Mouse (Mus musculus): Measurements from ENCODE around the gene Stra8. TPM values are rescaled to one million over a fixed set of nuclear protein-coding genes. Genes with fewer than 3 reads are reported as not detected.

Gene Stra8
- polyA plus RNA-seq, 1 experiment from 2014 or later, result not detected

- H3K36me3 ChIP-seq (ENCODE audit: control insufficient read depth, insufficient read depth, low read length), result no peaks in the 10 kb centered on the region
- no peaks in the 10 kb centered on the region for H3K4me1 ChIP-seq (ENCODE audit: control insufficient read depth, insufficient read depth, low read length)
- no peaks in the 10 kb centered on the region for H3K9me3 ChIP-seq (ENCODE audit: control insufficient read depth, low read length)
- no peak for ATAC-seq (ENCODE audit: low FRiP score, low TSS enrichment)
- H3K4me2 ChIP-seq (replicated peaks; ENCODE audit: low read depth, low read length), result no peak overlapping the region
- WGBS, result 75% methylated on average over 7 of the region's 7 CpGs
- no peaks in the 10 kb centered on the region for H3K27me3 ChIP-seq (ENCODE audit: control insufficient read depth, insufficient read depth, low read length)
- no peak overlapping the region for H3K9ac ChIP-seq (ENCODE audit: low read depth, low read length)
- no peak overlapping the region for H3K27ac ChIP-seq (ENCODE audit: low read depth, low read length)
- no peak overlapping the region for H3K4me3 ChIP-seq (ENCODE audit: low read length)
Observed at GRCm38 (mm10) chr6:34959131-34959530, 39.2 kb downstream of the Stra8 start.

- no peak for ATAC-seq (ENCODE audit: low FRiP score, low TSS enrichment)
- H3K9ac ChIP-seq (ENCODE audit: low read depth, low read length), result no peak overlapping the region
- H3K4me2 ChIP-seq (replicated peaks; ENCODE audit: low read depth, low read length), result no peak overlapping the region
- H3K9me3 ChIP-seq (ENCODE audit: control insufficient read depth, low read length), result no peaks in the 10 kb centered on the region
- 88% methylated on average over 2 of the region's 2 CpGs for whole genome bisulfite sequencing
- no peaks in the 10 kb centered on the region for H3K36me3 ChIP-seq (ENCODE audit: control insufficient read depth, insufficient read depth, low read length)
- no peaks in the 10 kb centered on the region for H3K4me1 ChIP-seq (ENCODE audit: control insufficient read depth, insufficient read depth, low read length)
- no peak overlapping the region for H3K4me3 ChIP-seq (ENCODE audit: low read length)
- H3K27ac ChIP-seq (ENCODE audit: low read depth, low read length), result no peak overlapping the region
- no peaks in the 10 kb centered on the region for H3K27me3 ChIP-seq (ENCODE audit: control insufficient read depth, insufficient read depth, low read length)
Observed at GRCm38 (mm10) chr6:34964550-34964949, 44.6 kb downstream of the Stra8 start.

- Histone ChIP-seq H3K27me3 (ENCODE audit: control insufficient read depth, insufficient read depth, low read length) (no peaks in the 10 kb centered on the region), H3K36me3 (ENCODE audit: control insufficient read depth, insufficient read depth, low read length) (no peaks in the 10 kb centered on the region), H3K4me1 (ENCODE audit: control insufficient read depth, insufficient read depth, low read length) (0 out of 2 replicates have a peak, but pooled peaks cover 2% of the 10 kb centered on the region), H3K9ac (ENCODE audit: low read depth, low read length) (no peak overlapping the region), H3K4me3 (ENCODE audit: low read length) (no peak overlapping the region), H3K27ac (ENCODE audit: low read depth, low read length) (no peak overlapping the region), H3K4me2 (replicated peaks; ENCODE audit: low read depth, low read length) (no peak overlapping the region), H3K9me3 (ENCODE audit: control insufficient read depth, low read length) (no peaks in the 10 kb centered on the region)
- 89% methylated on average over 6 of the region's 6 CpGs for WGBS
- ATAC-seq (ENCODE audit: low FRiP score, low TSS enrichment), result no peak
Observed at GRCm38 (mm10) chr6:34965819-34966539, 46.0 kb downstream of the Stra8 start.

GRCm38 (mm10) chr6:34971181-34971580, 51.2 kb downstream of the Stra8 start:
- no peak overlapping the region for H3K9ac ChIP-seq (ENCODE audit: low read depth, low read length)
- H3K9me3 ChIP-seq (ENCODE audit: control insufficient read depth, low read length), result no peaks in the 10 kb centered on the region
- no peaks in the 10 kb centered on the region for H3K27me3 ChIP-seq (ENCODE audit: control insufficient read depth, insufficient read depth, low read length)
- H3K4me1 ChIP-seq (ENCODE audit: control insufficient read depth, insufficient read depth, low read length), result 0 out of 2 replicates have a peak, but pooled peaks cover 5% of the 10 kb centered on the region
- H3K4me2 ChIP-seq (replicated peaks; ENCODE audit: low read depth, low read length), result no peak overlapping the region
- 0 out of 2 replicates have a peak, but pooled peaks have one; percentile 39 for ATAC-seq (ENCODE audit: low FRiP score, low TSS enrichment)
- no peaks in the 10 kb centered on the region for H3K36me3 ChIP-seq (ENCODE audit: control insufficient read depth, insufficient read depth, low read length)
- WGBS, result 18% methylated on average over 3 of the region's 3 CpGs
- no peak overlapping the region for H3K27ac ChIP-seq (ENCODE audit: low read depth, low read length)
- no peak overlapping the region for H3K4me3 ChIP-seq (ENCODE audit: low read length)

GRCm38 (mm10) chr6:34979291-34979690, 59.3 kb downstream of the Stra8 start:
- no peaks in the 10 kb centered on the region for H3K27me3 ChIP-seq (ENCODE audit: control insufficient read depth, insufficient read depth, low read length)
- ATAC-seq (ENCODE audit: low FRiP score, low TSS enrichment), result no peak
- 83% methylated on average over 3 of the region's 3 CpGs for WGBS

GRCm38 (mm10) chr6:34980661-34981060, 60.7 kb downstream of the Stra8 start:
- 63% methylated on average over 9 of the region's 9 CpGs for WGBS
- no peak overlapping the region for H3K4me3 ChIP-seq (ENCODE audit: low read length)
- H3K9ac ChIP-seq (ENCODE audit: low read depth, low read length), result no peak overlapping the region
- no peak overlapping the region for H3K4me2 ChIP-seq (replicated peaks; ENCODE audit: low read depth, low read length)
- no peaks in the 10 kb centered on the region for H3K27me3 ChIP-seq (ENCODE audit: control insufficient read depth, insufficient read depth, low read length)
- ATAC-seq (ENCODE audit: low FRiP score, low TSS enrichment), result no peak
- H3K9me3 ChIP-seq (ENCODE audit: control insufficient read depth, low read length), result no peaks in the 10 kb centered on the region
- H3K4me1 ChIP-seq (ENCODE audit: control insufficient read depth, insufficient read depth, low read length), result no peaks in the 10 kb centered on the region
- H3K36me3 ChIP-seq (ENCODE audit: control insufficient read depth, insufficient read depth, low read length), result no peaks in the 10 kb centered on the region
- no peak overlapping the region for H3K27ac ChIP-seq (ENCODE audit: low read depth, low read length)

More at GRCm38 (mm10) chr6:34979291-34979690, 59.3 kb downstream of the Stra8 start:
- Histone ChIP-seq H3K9ac (ENCODE audit: low read depth, low read length) (no peak overlapping the region), H3K4me2 (replicated peaks; ENCODE audit: low read depth, low read length) (no peak overlapping the region), H3K27ac (ENCODE audit: low read depth, low read length) (no peak overlapping the region), H3K4me1 (ENCODE audit: control insufficient read depth, insufficient read depth, low read length) (no peaks in the 10 kb centered on the region), H3K4me3 (ENCODE audit: low read length) (no peak overlapping the region), H3K36me3 (ENCODE audit: control insufficient read depth, insufficient read depth, low read length) (no peaks in the 10 kb centered on the region), H3K9me3 (ENCODE audit: control insufficient read depth, low read length) (no peaks in the 10 kb centered on the region)

GRCm38 (mm10) chr6:34987085-34987645, 67.2 kb downstream of the Stra8 start:
- H3K4me2 ChIP-seq (replicated peaks; ENCODE audit: low read depth, low read length), result no peak overlapping the region
- no peaks in the 10 kb centered on the region for H3K9me3 ChIP-seq (ENCODE audit: control insufficient read depth, low read length)
- no peak overlapping the region for H3K27ac ChIP-seq (ENCODE audit: low read depth, low read length)
- no peaks in the 10 kb centered on the region for H3K36me3 ChIP-seq (ENCODE audit: control insufficient read depth, insufficient read depth, low read length)
- ATAC-seq (ENCODE audit: low FRiP score, low TSS enrichment), result no peak
- H3K4me1 ChIP-seq (ENCODE audit: control insufficient read depth, insufficient read depth, low read length), result peaks cover 10% of the 10 kb centered on the region
- H3K4me3 ChIP-seq (ENCODE audit: low read length), result no peak overlapping the region
- WGBS, result 90% methylated on average over 12 of the region's 12 CpGs
- no peaks in the 10 kb centered on the region for H3K27me3 ChIP-seq (ENCODE audit: control insufficient read depth, insufficient read depth, low read length)
- H3K9ac ChIP-seq (ENCODE audit: low read depth, low read length), result no peak overlapping the region

- H3K27ac ChIP-seq (ENCODE audit: low read depth, low read length), result no peak within 1 kb of the TSS
Observed at GRCm38 (mm10) chr6:34988081-34988761, 68.3 kb downstream of the Stra8 start, which contains the start of gene Slc23a4. Gene Slc23a4 (minus strand): TSS chr6:34988404.

More at GRCm38 (mm10) chr6:34988081-34988761, 68.3 kb downstream of the Stra8 start, which contains the start of gene Slc23a4:
- Histone ChIP-seq H3K4me1 (ENCODE audit: control insufficient read depth, insufficient read depth, low read length) (peaks cover 10% of the 10 kb centered on the region), H3K9ac (ENCODE audit: low read depth, low read length) (peak within 1 kb of the TSS; percentile 31; the same call in 1 of the 2 replicates), H3K4me3 (ENCODE audit: low read length) (peak within 1 kb of the TSS; percentile 2; the same call in 1 of the 2 replicates), H3K9me3 (ENCODE audit: control insufficient read depth, low read length) (no peaks in the 10 kb centered on the region), H3K36me3 (ENCODE audit: control insufficient read depth, insufficient read depth, low read length) (no peaks in the 10 kb centered on the region), H3K4me2 (replicated peaks; ENCODE audit: low read depth, low read length) (peak within 1 kb of the TSS; percentile 26), H3K27me3 (ENCODE audit: control insufficient read depth, insufficient read depth, low read length) (no peaks in the 10 kb centered on the region)
- WGBS, result 11% methylated on average over 20 of the region's 20 CpGs
- peak; percentile 41; the same call in 1 of the 2 replicates for ATAC-seq (ENCODE audit: low FRiP score, low TSS enrichment)

All from kidney, embryonic 14.5 days (tissue).